Mouse (Mus musculus) gastrocnemius, adult 2 months (tissue): ENCODE results near the gene Nr2f1. TPM values are rescaled to one million over a fixed set of nuclear protein-coding genes. Genes with fewer than 3 reads are reported as not detected.

Source experiments
- DNase-seq: peaks from one replicate; pipeline ENCODE4 v3.0.0; 2022
- H3K27ac ChIP-seq: fragments of 200-600 bp; 2 replicates; pipeline ENCODE4 v1.8.1; 2022; ENCODE audit warnings: mild to moderate bottlenecking
- H3K4me3 ChIP-seq: fragments of 200-600 bp; 2 replicates; pipeline ENCODE4 v1.8.1; 2022; ENCODE audit warnings: mild to moderate bottlenecking, moderate library complexity
- CTCF ChIP-seq: fragments of 200-600 bp; IDR thresholded peaks from 2 replicates; pipeline ENCODE4 v1.8.1; 2022; ENCODE audit warnings: antibody characterized with exemption, mild to moderate bottlenecking, moderate library complexity
- intact Hi-C: fragments of 180-260 bp; cut with DNase I; formaldehyde crosslinking; loops from one replicate; pipeline ENCODE4 v1.15.1; 2025
- total RNA-seq, 2 experiments: library from RNA; stranded (reverse); gene quantifications; 2 replicates each; pipeline ENCODE4 v1.2.3; 2021

The Nr2f1 gene
- total RNA-seq, 2 experiments from 2014 or later = 0.41 to 0.56 TPM

GRCm38 (mm10) chr13:78174891-78175290 is 24.7 kb downstream of the Nr2f1 start:
- Histone ChIP-seq H3K4me3 (no peak overlapping the region), H3K27ac (no peak overlapping the region)
- no peak for TF ChIP-seq CTCF
- no peak for DNase-seq
- intact Hi-C loops = no loop called here

- Histone ChIP-seq H3K4me3 (no peak overlapping the region), H3K27ac (no peak overlapping the region)
- intact Hi-C loops = no loop called here
- TF ChIP-seq CTCF = no peak
- DNase-seq = no peak
Observed at GRCm38 (mm10) chr13:78174191-78174590, 25.4 kb downstream of the Nr2f1 start.

GRCm38 (mm10) chr13:78172861-78173260 is 26.7 kb downstream of the Nr2f1 start:
- DNase-seq = no peak
- Histone ChIP-seq H3K27ac (no peak overlapping the region), H3K4me3 (no peak overlapping the region)
- intact Hi-C loops = no loop called here
- no peak for TF ChIP-seq CTCF

- no peak for DNase-seq
- intact Hi-C loops = no loop called here
- no peak overlapping the region for H3K4me3 ChIP-seq
Observed at GRCm38 (mm10) chr13:78171984-78172636, 27.4 kb downstream of the Nr2f1 start.

GRCm38 (mm10) chr13:78171320-78171719 is 28.2 kb downstream of the Nr2f1 start:
- Histone ChIP-seq H3K4me3 (no peak overlapping the region), H3K27ac (no peak overlapping the region)
- intact Hi-C loops = no loop called here
- DNase-seq = no peak
- no peak for TF ChIP-seq CTCF

More at GRCm38 (mm10) chr13:78171984-78172636, 27.4 kb downstream of the Nr2f1 start:
- TF ChIP-seq CTCF = no peak
- no peak overlapping the region for H3K27ac ChIP-seq

- Histone ChIP-seq H3K4me3 (no peak overlapping the region), H3K27ac (no peak overlapping the region)
- TF ChIP-seq CTCF = no peak
- DNase-seq = no peak
- intact Hi-C loops = no loop called here
Observed at GRCm38 (mm10) chr13:78168166-78168565, 31.4 kb downstream of the Nr2f1 start.

GRCm38 (mm10) chr13:78164941-78165340 is 34.6 kb downstream of the Nr2f1 start:
- no peak overlapping the region for H3K4me3 ChIP-seq
- no peak for DNase-seq
- intact Hi-C loops = no loop called here
- no peak for TF ChIP-seq CTCF
- H3K27ac ChIP-seq = no peak overlapping the region

GRCm38 (mm10) chr13:78163087-78163958 is 36.2 kb downstream of the Nr2f1 start:
- peak; percentile 52 for TF ChIP-seq CTCF
- peak; percentile 83 for DNase-seq
- Histone ChIP-seq H3K4me3 (peak overlapping the region; percentile 88), H3K27ac (peak overlapping the region; percentile 90)
- intact Hi-C loops = no loop called here

- no peak overlapping the region for H3K4me3 ChIP-seq
- intact Hi-C loops = no loop called here
- no peak for TF ChIP-seq CTCF
- DNase-seq = no peak
- no peak overlapping the region for H3K27ac ChIP-seq
Observed at GRCm38 (mm10) chr13:78162149-78162548, 37.4 kb downstream of the Nr2f1 start.

- Histone ChIP-seq H3K27ac (no peak overlapping the region), H3K4me3 (no peak overlapping the region)
- DNase-seq = no peak
- TF ChIP-seq CTCF = no peak
- intact Hi-C loops = no loop called here
Observed at GRCm38 (mm10) chr13:78157465-78157864, 42.1 kb downstream of the Nr2f1 start.

Other genes with a start within 250 kb of the Nr2f1 start
- under 1 TPM; 0.23 to 0.39 TPM for gene Pou5f2, start 174.9 kb downstream of the Nr2f1 start, total RNA-seq